Mouse (Mus musculus): ENCODE results near the gene Col6a3. TPM values are rescaled to one million over a fixed set of nuclear protein-coding genes. Genes with fewer than 3 reads are reported as not detected.
A peak's percentile ranks its signal among the peaks of the same experiment; 100 is the strongest.

Gene Col6a3
- polyA plus RNA-seq (2014; fragmentation: Nextera tagmentation; extraction: Ambion mirVana): 262 and 324 TPM in 2 replicates

GRCm38 (mm10) chr1:90843836-90844235 is at the start of gene Col6a3:
TSS of gene Col6a3 (minus strand) at chr1:90843971.
- H3K9ac ChIP-seq (ENCODE audit: low read depth, low read length): peak within 1 kb of the TSS; percentile 77
- DNase-seq (ENCODE audit: low spot score) (peak; percentile 95), ATAC-seq (ENCODE audit: low read depth) (peak; percentile 92)
- H3K9me3 ChIP-seq (ENCODE audit: control insufficient read depth, low read length): no peaks in the 10 kb centered on the region
- H3K27me3 ChIP-seq (replicated peaks; ENCODE audit: control insufficient read depth, insufficient read depth, low read length): no peaks in the 10 kb centered on the region
- peaks cover 46% of the 10 kb centered on the region for H3K4me1 ChIP-seq (ENCODE audit: control insufficient read depth, insufficient read depth, low read length)
- peak within 1 kb of the TSS; percentile 68 for H3K4me2 ChIP-seq (ENCODE audit: low read depth, low read length)
- no peaks in the 10 kb centered on the region for H3K36me3 ChIP-seq (ENCODE audit: control insufficient read depth, insufficient read depth, low read length)
- H3K4me3 ChIP-seq (ENCODE audit: low read depth, low read length): peak within 1 kb of the TSS; percentile 49
- 21% methylated on average over 4 of the region's 4 CpGs for WGBS
- H3K27ac ChIP-seq (replicated peaks; ENCODE audit: low read depth, low read length): peak within 1 kb of the TSS; percentile 80

DNA sequence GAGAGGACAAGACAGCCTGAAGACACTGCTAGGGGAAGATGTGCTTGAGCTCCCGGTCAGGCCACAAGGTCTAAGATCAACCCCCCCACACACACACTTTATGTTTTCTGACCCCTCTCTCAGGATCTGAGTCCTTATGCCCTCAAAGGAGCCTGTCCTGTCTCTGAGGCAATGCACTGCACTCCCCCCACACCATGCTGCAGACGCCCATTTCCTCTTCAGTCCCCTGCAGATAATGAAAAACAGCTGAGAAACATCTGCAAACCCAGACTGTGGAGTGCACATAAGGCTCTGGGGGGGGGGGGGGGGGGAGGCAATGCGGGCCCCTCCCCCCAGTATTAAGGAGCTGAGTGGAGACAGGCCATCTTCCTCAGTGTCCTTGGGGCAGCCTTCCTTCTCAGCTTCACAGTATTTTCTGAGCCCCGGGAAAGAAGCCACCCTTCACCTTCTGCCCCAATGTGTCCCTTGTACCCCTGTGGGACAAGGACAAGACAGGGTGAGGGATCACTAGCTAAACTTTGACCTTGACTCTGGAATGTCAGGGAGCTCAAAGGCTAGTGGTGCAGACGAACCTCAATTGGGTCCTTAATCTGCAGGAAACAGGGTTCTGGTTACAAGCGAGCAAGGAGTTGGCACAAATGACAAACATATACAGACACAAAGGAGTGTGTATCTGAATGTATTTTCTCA is 42.1 kb upstream of the Col6a3 start:
- no peak overlapping the region for H3K4me2 ChIP-seq (ENCODE audit: low read depth, low read length)
- H3K9me3 ChIP-seq (ENCODE audit: control insufficient read depth, low read length): peaks cover 11% of the 10 kb centered on the region
- H3K4me1 ChIP-seq (ENCODE audit: control insufficient read depth, insufficient read depth, low read length): peaks cover 9% of the 10 kb centered on the region
- DNase-seq (ENCODE audit: low spot score) (peak; percentile 86), ATAC-seq (ENCODE audit: low read depth) (peak; percentile 85)
- no peaks in the 10 kb centered on the region for H3K27me3 ChIP-seq (replicated peaks; ENCODE audit: control insufficient read depth, insufficient read depth, low read length)
- H3K9ac ChIP-seq (ENCODE audit: low read depth, low read length): no peak overlapping the region
- no peaks in the 10 kb centered on the region for H3K36me3 ChIP-seq (ENCODE audit: control insufficient read depth, insufficient read depth, low read length)
- H3K4me3 ChIP-seq (ENCODE audit: low read depth, low read length): no peak overlapping the region
- peak overlapping the region; percentile 52; the same call in 1 of the 2 replicates for H3K27ac ChIP-seq (replicated peaks; ENCODE audit: low read depth, low read length)
- 22% methylated on average over 5 of the region's 6 CpGs for WGBS

- Histone ChIP-seq H3K9ac (ENCODE audit: low read depth, low read length) (no peak overlapping the region), H3K9me3 (ENCODE audit: control insufficient read depth, low read length) (no peaks in the 10 kb centered on the region), H3K36me3 (ENCODE audit: control insufficient read depth, insufficient read depth, low read length) (no peaks in the 10 kb centered on the region), H3K4me1 (ENCODE audit: control insufficient read depth, insufficient read depth, low read length) (no peaks in the 10 kb centered on the region), H3K27me3 (replicated peaks; ENCODE audit: control insufficient read depth, insufficient read depth, low read length) (no peaks in the 10 kb centered on the region), H3K4me2 (ENCODE audit: low read depth, low read length) (no peak overlapping the region), H3K27ac (replicated peaks; ENCODE audit: low read depth, low read length) (no peak overlapping the region), H3K4me3 (ENCODE audit: low read depth, low read length) (no peak overlapping the region)
- DNase-seq (ENCODE audit: low spot score) (no peak), ATAC-seq (ENCODE audit: low read depth) (no peak)
- WGBS: 63% methylated on average over 5 of the region's 5 CpGs
Measured at GRCm38 (mm10) chr1:90876486-90877270, 32.9 kb upstream of the Col6a3 start.

DNA sequence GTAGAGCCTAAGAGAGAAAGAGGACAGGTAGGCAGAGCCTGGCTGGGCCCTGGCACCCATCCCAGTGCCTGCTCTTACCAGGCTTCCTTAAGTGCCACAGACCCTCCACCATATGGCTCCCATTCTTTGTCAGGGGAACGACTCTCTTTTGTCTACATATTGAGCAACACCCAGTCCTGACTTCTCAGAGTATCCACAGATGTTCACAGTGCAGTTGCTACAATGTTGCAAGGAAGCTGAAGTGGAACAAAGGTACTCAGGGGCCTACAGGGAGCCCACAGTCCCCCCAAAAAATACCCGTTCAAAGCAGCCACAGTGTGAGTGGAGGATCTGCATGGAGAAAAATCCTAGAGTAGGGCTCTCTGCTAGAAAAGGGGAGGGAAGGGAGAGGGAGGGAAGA is 32.2 kb upstream of the Col6a3 start:
- ATAC-seq (ENCODE audit: low read depth): no peak

DNA sequence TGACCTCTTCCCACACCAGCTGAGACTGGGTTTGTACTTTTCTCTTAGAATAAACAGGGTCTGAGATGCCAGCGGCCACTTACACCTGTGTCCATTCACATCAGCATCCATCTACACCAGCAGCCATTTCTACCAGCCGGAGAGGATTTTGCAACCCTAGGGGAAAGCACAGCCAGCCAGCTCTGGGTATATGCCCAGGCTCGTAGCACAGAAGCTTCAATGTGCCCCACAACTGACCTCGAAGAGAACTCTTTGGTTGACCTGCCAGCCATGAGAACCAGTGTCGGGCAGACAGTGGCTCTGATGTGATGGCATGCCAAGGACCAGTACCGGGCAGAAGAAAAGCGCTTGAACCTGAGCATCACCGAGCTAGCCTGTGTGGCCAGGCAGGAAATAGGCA is 31.6 kb upstream of the Col6a3 start:
- Histone ChIP-seq H3K9ac (ENCODE audit: low read depth, low read length) (no peak overlapping the region), H3K4me1 (ENCODE audit: control insufficient read depth, insufficient read depth, low read length) (no peaks in the 10 kb centered on the region), H3K27ac (replicated peaks; ENCODE audit: low read depth, low read length) (no peak overlapping the region), H3K27me3 (replicated peaks; ENCODE audit: control insufficient read depth, insufficient read depth, low read length) (no peaks in the 10 kb centered on the region), H3K4me2 (ENCODE audit: low read depth, low read length) (no peak overlapping the region), H3K36me3 (ENCODE audit: control insufficient read depth, insufficient read depth, low read length) (no peaks in the 10 kb centered on the region), H3K9me3 (ENCODE audit: control insufficient read depth, low read length) (no peaks in the 10 kb centered on the region), H3K4me3 (ENCODE audit: low read depth, low read length) (no peak overlapping the region)
- DNase-seq (ENCODE audit: low spot score) (no peak), ATAC-seq (ENCODE audit: low read depth) (no peak)
- 86% methylated on average over 8 of the region's 8 CpGs for WGBS

More for the DNA sequence above, 32.2 kb upstream of the Col6a3 start:
- Histone ChIP-seq H3K4me1 (ENCODE audit: control insufficient read depth, insufficient read depth, low read length) (no peaks in the 10 kb centered on the region), H3K27ac (replicated peaks; ENCODE audit: low read depth, low read length) (no peak overlapping the region), H3K4me2 (ENCODE audit: low read depth, low read length) (no peak overlapping the region), H3K9ac (ENCODE audit: low read depth, low read length) (no peak overlapping the region), H3K36me3 (ENCODE audit: control insufficient read depth, insufficient read depth, low read length) (no peaks in the 10 kb centered on the region), H3K9me3 (ENCODE audit: control insufficient read depth, low read length) (no peaks in the 10 kb centered on the region), H3K27me3 (replicated peaks; ENCODE audit: control insufficient read depth, insufficient read depth, low read length) (no peaks in the 10 kb centered on the region), H3K4me3 (ENCODE audit: low read depth, low read length) (no peak overlapping the region)
- 36% methylated on average over 2 of the region's 2 CpGs for WGBS
- no peak for DNase-seq (ENCODE audit: low spot score)

DNA sequence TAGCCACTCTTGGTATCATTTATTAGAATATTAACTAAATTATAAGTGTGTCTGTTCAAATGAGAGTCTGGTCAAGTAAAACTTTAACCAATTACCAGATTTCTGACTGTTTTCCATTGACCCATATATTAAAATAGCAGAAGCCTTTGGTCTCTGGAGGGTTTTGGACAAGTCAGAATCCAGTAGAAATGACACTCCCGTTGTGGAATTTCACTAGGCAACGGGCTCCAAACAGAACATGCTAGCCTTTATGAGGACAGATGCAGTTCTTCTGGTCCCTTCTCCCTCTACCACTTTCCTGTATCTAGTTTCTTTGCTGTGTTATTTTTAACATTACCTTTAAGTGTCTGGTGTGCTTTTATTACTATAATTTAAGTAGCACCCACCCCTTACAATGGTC is 26.8 kb upstream of the Col6a3 start:
- ATAC-seq (ENCODE audit: low read depth) (no peak), DNase-seq (ENCODE audit: low spot score) (no peak)
- H3K36me3 ChIP-seq (ENCODE audit: control insufficient read depth, insufficient read depth, low read length): no peaks in the 10 kb centered on the region
- H3K4me2 ChIP-seq (ENCODE audit: low read depth, low read length): no peak overlapping the region
- H3K9me3 ChIP-seq (ENCODE audit: control insufficient read depth, low read length): no peaks in the 10 kb centered on the region
- 72% methylated on average over 2 of the region's 2 CpGs for WGBS
- no peaks in the 10 kb centered on the region for H3K27me3 ChIP-seq (replicated peaks; ENCODE audit: control insufficient read depth, insufficient read depth, low read length)
- H3K9ac ChIP-seq (ENCODE audit: low read depth, low read length): no peak overlapping the region
- H3K27ac ChIP-seq (replicated peaks; ENCODE audit: low read depth, low read length): 0 out of 2 replicates have a peak overlapping the region, but pooled peaks have one; percentile 6
- H3K4me3 ChIP-seq (ENCODE audit: low read depth, low read length): no peak overlapping the region
- H3K4me1 ChIP-seq (ENCODE audit: control insufficient read depth, insufficient read depth, low read length): no peaks in the 10 kb centered on the region

DNA sequence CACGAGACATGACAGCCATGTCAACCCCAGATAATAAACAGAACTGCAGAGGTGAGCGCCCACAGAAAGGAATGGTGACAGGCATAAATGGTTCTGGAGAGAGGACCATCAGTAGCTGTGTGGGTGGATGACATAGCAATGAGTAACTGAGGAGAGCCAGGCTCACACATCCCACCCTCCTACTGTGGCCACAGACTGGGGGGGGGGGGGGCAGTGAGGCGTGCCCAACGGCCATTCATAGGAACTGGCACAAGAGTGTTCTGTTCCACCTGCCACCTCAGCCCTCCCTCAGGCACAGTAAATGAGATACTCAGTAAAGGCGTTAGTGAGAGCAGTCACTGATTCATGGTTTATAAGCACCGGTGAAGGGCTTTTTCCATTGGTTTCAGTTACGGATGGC is 23.0 kb upstream of the Col6a3 start:
- 81% methylated on average over 5 of the region's 7 CpGs for WGBS
- ATAC-seq (ENCODE audit: low read depth) (no peak), DNase-seq (ENCODE audit: low spot score) (no peak)
- Histone ChIP-seq H3K27ac (replicated peaks; ENCODE audit: low read depth, low read length) (no peak overlapping the region), H3K9me3 (ENCODE audit: control insufficient read depth, low read length) (no peaks in the 10 kb centered on the region), H3K4me1 (ENCODE audit: control insufficient read depth, insufficient read depth, low read length) (no peaks in the 10 kb centered on the region), H3K4me3 (ENCODE audit: low read depth, low read length) (no peak overlapping the region), H3K27me3 (replicated peaks; ENCODE audit: control insufficient read depth, insufficient read depth, low read length) (no peaks in the 10 kb centered on the region), H3K9ac (ENCODE audit: low read depth, low read length) (no peak overlapping the region), H3K36me3 (ENCODE audit: control insufficient read depth, insufficient read depth, low read length) (no peaks in the 10 kb centered on the region), H3K4me2 (ENCODE audit: low read depth, low read length) (no peak overlapping the region)

DNA sequence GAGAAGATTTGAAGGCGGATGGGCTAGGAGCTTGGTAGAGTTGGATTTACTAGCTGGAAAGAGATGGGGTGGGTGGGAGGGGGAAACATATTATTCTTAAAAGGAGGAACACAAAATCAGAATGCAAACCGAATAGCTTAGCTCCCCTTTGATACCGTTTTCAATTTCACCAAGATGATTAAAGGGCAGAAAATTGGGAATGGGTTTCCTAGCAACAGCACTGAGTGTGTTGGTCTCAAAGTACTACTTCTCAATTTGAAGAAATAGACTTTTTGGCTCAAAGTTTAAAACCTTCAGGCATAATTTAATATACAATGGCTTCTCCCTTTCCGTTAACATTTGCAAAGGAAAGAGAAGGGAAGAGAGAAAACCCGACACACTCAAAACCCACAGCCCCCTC is 12.1 kb upstream of the Col6a3 start:
- H3K27me3 ChIP-seq (replicated peaks; ENCODE audit: control insufficient read depth, insufficient read depth, low read length): no peaks in the 10 kb centered on the region
- 42% methylated on average over 5 of the region's 5 CpGs for WGBS
- peak; percentile 82 for DNase-seq (ENCODE audit: low spot score)
- no peaks in the 10 kb centered on the region for H3K36me3 ChIP-seq (ENCODE audit: control insufficient read depth, insufficient read depth, low read length)
- H3K4me1 ChIP-seq (ENCODE audit: control insufficient read depth, insufficient read depth, low read length): peaks cover 13% of the 10 kb centered on the region; the same call in 1 of the 2 replicates
- H3K4me3 ChIP-seq (ENCODE audit: low read depth, low read length): no peak overlapping the region
- ATAC-seq (ENCODE audit: low read depth): peak; percentile 67
- H3K9ac ChIP-seq (ENCODE audit: low read depth, low read length): no peak overlapping the region
- peak overlapping the region; percentile 74 for H3K27ac ChIP-seq (replicated peaks; ENCODE audit: low read depth, low read length)
- H3K9me3 ChIP-seq (ENCODE audit: control insufficient read depth, low read length): no peaks in the 10 kb centered on the region
- H3K4me2 ChIP-seq (ENCODE audit: low read depth, low read length): no peak overlapping the region

All from embryonic facial prominence, embryonic 14.5 days (tissue).